Mouse (Mus musculus): Measurements from ENCODE around the gene F5. TPM values are rescaled to one million over a fixed set of nuclear protein-coding genes. Genes with fewer than 3 reads are reported as not detected.

F5 gene
- polyA plus RNA-seq (2012; rRNA removed), result 0.56 and 0.78 TPM in 2 replicates

DNA sequence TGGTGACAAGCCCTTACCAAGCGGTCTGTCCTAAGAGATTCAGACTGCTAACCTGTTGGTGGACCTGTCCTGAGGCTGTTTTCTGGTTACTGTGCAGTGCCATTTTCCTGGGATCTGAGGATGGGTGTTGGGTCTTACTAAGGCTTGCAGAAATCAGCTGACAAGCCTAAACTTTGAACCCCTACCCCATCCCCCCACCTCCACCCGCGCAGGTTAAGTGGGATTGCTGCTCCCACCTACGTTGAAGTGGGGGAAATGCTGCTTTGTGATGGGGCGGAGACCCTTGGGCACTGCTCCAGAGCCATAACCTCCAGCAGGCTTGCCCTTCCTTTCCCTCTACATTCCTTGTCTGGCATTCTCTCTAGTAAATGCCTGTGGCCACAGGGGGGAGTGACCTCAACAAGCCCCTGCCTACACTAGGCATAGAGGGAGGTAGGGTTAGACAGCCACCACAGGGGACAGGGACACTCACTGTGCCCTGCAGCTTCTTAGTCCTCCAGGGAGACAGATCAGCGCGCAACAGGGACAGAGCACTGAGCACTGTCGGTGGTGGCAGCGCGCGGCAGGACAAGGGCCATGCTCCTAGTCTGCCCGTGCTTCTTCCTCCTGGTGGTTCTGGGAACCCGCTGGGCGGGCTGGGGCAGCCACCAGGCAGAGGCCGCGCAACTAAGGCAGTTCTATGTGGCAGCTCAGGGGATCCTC lies at the start of gene F5:
Gene F5, plus strand, starts transcription at position 452 of the 702 bp plus-strand sequence.
- no peak for DNase-seq
- Histone ChIP-seq H3K4me1 (replicated peaks; ENCODE audit: control insufficient read depth, insufficient read depth, low read length) (peaks cover 3% of the 10 kb centered on the region; the same call in 1 of the 2 replicates), H3K36me3 (ENCODE audit: control insufficient read depth, insufficient read depth, low read length) (no peaks in the 10 kb centered on the region), H3K27ac (ENCODE audit: control insufficient read depth, insufficient read depth, low read length) (no peak within 1 kb of the TSS), H3K4me3 (ENCODE audit: control insufficient read depth, insufficient read depth, low read length) (no peak within 1 kb of the TSS), H3K27me3 (ENCODE audit: control insufficient read depth, insufficient read depth, low read length) (no peaks in the 10 kb centered on the region)
- WGBS, result 60% methylated on average over 16 of the region's 16 CpGs
- TF ChIP-seq POLR2A (IDR thresholded peaks at IDR 0.05; ENCODE audit: control insufficient read depth, extremely low read depth, insufficient read depth, low read length, poor library complexity) (no peak), CTCF (IDR thresholded peaks at IDR 0.05; ENCODE audit: borderline replicate concordance, control insufficient read depth, extremely low read depth, insufficient read depth, low read length, poor library complexity) (no peak)

DNA sequence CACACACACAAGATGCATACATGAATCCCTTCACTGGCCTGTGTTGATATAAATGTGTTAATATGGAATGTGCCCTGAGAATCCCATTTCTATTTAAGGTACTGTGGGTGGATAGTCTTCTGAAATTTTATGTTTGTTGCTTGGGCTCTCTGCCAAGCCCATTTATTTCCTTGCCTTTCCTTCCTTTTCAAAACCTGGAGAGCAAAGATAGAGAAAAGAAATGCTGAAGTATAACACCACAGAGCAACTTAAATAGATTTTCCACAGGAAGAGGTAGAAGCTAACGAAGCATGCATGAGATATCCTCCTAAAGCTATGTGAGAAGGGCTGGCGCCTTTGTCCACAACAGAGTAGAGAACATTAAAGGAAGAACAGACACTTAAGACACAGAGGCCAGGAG lies 41.9 kb upstream of the F5 start:
- Histone ChIP-seq H3K27ac (ENCODE audit: control insufficient read depth, insufficient read depth, low read length) (no peak overlapping the region), H3K36me3 (ENCODE audit: control insufficient read depth, insufficient read depth, low read length) (no peaks in the 10 kb centered on the region), H3K4me1 (replicated peaks; ENCODE audit: control insufficient read depth, insufficient read depth, low read length) (no peaks in the 10 kb centered on the region), H3K4me3 (ENCODE audit: control insufficient read depth, insufficient read depth, low read length) (no peak overlapping the region), H3K27me3 (ENCODE audit: control insufficient read depth, insufficient read depth, low read length) (no peaks in the 10 kb centered on the region)
- TF ChIP-seq CTCF (IDR thresholded peaks at IDR 0.05; ENCODE audit: borderline replicate concordance, control insufficient read depth, extremely low read depth, insufficient read depth, low read length, poor library complexity) (no peak), POLR2A (IDR thresholded peaks at IDR 0.05; ENCODE audit: control insufficient read depth, extremely low read depth, insufficient read depth, low read length, poor library complexity) (no peak)
- 64% methylated on average over 2 of the region's 2 CpGs for WGBS
- no peak for DNase-seq

DNA sequence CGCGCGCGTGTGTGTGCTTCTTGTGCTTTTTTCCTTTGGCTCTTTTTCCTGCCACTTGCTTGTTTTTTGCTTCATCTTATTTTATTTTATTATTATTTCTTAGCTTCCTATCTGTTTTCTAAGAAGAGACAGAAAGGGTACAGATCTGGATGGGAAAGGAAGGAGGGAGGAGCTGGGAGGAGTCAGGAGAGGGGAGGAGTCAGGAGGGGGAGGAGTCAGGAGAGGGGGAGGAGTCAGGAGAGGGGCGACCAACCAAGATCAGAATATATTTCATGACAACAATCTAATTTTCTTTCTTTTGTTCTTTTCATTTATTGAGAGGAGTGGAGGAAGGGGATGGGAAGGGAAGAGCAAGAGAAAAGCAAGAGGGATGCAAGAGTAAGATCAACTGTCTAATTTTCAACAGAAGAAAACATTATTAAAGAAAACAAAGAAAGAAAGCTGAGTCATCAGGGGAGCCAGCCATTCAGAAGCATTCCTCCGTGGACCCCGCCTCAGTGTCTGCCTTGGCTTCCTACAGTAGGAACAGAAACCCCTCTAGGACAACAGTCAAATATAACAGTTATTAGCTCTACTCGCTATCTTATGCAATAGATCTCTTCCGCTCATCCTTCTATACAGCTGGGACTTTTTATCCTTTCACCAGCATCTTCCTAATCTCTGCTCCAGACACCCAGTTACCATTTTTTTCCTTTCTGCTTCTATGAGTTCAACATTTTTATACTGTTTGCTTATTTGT lies 40.9 kb upstream of the F5 start:
- no peak for DNase-seq
- Histone ChIP-seq H3K36me3 (ENCODE audit: control insufficient read depth, insufficient read depth, low read length) (no peaks in the 10 kb centered on the region), H3K4me3 (ENCODE audit: control insufficient read depth, insufficient read depth, low read length) (no peak overlapping the region), H3K4me1 (replicated peaks; ENCODE audit: control insufficient read depth, insufficient read depth, low read length) (no peaks in the 10 kb centered on the region), H3K27ac (ENCODE audit: control insufficient read depth, insufficient read depth, low read length) (no peak overlapping the region), H3K27me3 (ENCODE audit: control insufficient read depth, insufficient read depth, low read length) (no peaks in the 10 kb centered on the region)
- TF ChIP-seq CTCF (IDR thresholded peaks at IDR 0.05; ENCODE audit: borderline replicate concordance, control insufficient read depth, extremely low read depth, insufficient read depth, low read length, poor library complexity) (no peak), POLR2A (IDR thresholded peaks at IDR 0.05; ENCODE audit: control insufficient read depth, extremely low read depth, insufficient read depth, low read length, poor library complexity) (no peak)
- WGBS, result 96% methylated on average over 9 of the region's 9 CpGs

DNA sequence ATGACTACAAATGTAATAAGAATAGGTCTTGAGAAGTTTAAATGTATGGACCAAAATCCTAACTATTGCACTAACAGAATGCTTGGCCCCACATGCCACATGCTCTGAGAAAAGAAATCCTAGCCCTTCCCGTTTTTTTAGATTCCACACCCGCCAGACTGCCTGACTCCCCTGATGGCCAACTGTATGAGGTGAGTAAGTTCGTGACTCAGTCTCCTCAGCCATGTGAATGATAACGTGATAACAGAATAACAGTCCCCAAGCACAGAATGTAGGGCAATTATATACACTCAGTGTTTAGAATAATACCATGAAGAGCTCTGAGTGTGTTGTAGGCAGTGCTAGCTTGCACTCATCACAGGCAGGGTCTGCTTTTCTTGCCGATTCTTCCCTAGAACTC lies 37.4 kb upstream of the F5 start:
- TF ChIP-seq POLR2A (IDR thresholded peaks at IDR 0.05; ENCODE audit: control insufficient read depth, extremely low read depth, insufficient read depth, low read length, poor library complexity), result no peak
- TF ChIP-seq CTCF (IDR thresholded peaks at IDR 0.05; ENCODE audit: borderline replicate concordance, control insufficient read depth, extremely low read depth, insufficient read depth, low read length, poor library complexity), result no peak
- no peak overlapping the region for H3K27ac ChIP-seq (ENCODE audit: control insufficient read depth, insufficient read depth, low read length)
- WGBS, result 97% methylated on average over 5 of the region's 5 CpGs
- no peak overlapping the region for H3K4me3 ChIP-seq (ENCODE audit: control insufficient read depth, insufficient read depth, low read length)
- DNase-seq, result no peak
- H3K36me3 ChIP-seq (ENCODE audit: control insufficient read depth, insufficient read depth, low read length), result no peaks in the 10 kb centered on the region
- no peaks in the 10 kb centered on the region for H3K27me3 ChIP-seq (ENCODE audit: control insufficient read depth, insufficient read depth, low read length)
- no peaks in the 10 kb centered on the region for H3K4me1 ChIP-seq (replicated peaks; ENCODE audit: control insufficient read depth, insufficient read depth, low read length)

DNA sequence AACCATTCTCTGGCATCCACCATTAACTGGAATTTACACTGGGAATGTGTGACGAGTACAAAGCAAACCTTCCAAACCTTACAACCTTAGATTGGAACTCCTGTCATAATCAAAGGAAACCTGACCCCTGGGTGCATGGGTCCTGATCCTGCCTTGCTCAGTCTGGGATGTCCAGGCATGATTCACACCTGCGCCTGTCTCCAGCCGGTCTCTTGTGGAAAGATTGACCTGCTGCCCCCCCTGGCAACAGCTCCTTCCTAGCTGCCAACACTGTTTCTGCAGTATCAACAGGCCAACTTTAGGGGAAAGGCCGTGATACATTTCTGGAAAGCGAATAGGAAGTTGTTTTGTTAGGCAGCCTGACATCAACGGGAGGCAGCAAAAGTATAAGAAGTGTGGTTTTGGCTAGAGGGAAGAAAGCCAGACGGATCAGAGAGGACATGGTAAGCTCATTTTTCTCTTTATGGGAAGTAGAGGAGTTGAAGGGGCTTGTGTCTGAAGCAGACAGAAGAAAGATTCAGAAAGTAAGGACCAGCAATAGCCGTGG lies 36.6 kb upstream of the F5 start, which contains the start of gene Selp:
Gene Selp, plus strand, starts transcription at position 318 of the 547 bp plus-strand sequence.
- 58% methylated on average over 8 of the region's 8 CpGs for WGBS
- H3K27ac ChIP-seq (ENCODE audit: control insufficient read depth, insufficient read depth, low read length), result no peak within 1 kb of the TSS

DNA sequence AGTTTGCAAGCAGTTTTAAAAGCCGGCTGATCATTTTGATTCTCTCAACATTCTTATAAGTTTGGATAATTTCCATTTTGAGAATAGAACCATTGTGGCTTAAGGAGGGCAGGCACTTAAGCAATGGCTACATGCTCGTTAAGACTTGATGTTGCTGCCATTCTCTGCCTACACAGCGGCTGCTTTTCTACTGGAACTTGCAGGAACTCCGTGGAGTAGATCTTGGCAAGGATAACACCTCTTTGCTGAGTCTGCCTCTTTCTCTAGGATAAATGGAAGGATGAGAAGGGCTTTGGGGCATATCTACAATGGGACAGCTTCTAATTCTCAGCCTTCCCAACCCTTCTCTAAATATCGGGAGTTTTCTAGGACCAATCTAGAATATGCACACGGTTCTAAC lies 36.0 kb upstream of the F5 start:
- no peak for DNase-seq
- Histone ChIP-seq H3K27me3 (ENCODE audit: control insufficient read depth, insufficient read depth, low read length) (no peaks in the 10 kb centered on the region), H3K27ac (ENCODE audit: control insufficient read depth, insufficient read depth, low read length) (no peak overlapping the region), H3K4me1 (replicated peaks; ENCODE audit: control insufficient read depth, insufficient read depth, low read length) (peaks cover 6% of the 10 kb centered on the region), H3K4me3 (ENCODE audit: control insufficient read depth, insufficient read depth, low read length) (no peak overlapping the region), H3K36me3 (ENCODE audit: control insufficient read depth, insufficient read depth, low read length) (no peaks in the 10 kb centered on the region)
- no peak for TF ChIP-seq CTCF (IDR thresholded peaks at IDR 0.05; ENCODE audit: borderline replicate concordance, control insufficient read depth, extremely low read depth, insufficient read depth, low read length, poor library complexity)
- TF ChIP-seq POLR2A (IDR thresholded peaks at IDR 0.05; ENCODE audit: control insufficient read depth, extremely low read depth, insufficient read depth, low read length, poor library complexity), result no peak
- WGBS, result 94% methylated on average over 6 of the region's 6 CpGs

More for the DNA sequence above, 36.6 kb upstream of the F5 start, which contains the start of gene Selp:
- no peak for TF ChIP-seq CTCF (IDR thresholded peaks at IDR 0.05; ENCODE audit: borderline replicate concordance, control insufficient read depth, extremely low read depth, insufficient read depth, low read length, poor library complexity)
- no peak for TF ChIP-seq POLR2A (IDR thresholded peaks at IDR 0.05; ENCODE audit: control insufficient read depth, extremely low read depth, insufficient read depth, low read length, poor library complexity)
- no peak within 1 kb of the TSS for H3K4me3 ChIP-seq (ENCODE audit: control insufficient read depth, insufficient read depth, low read length)
- no peak for DNase-seq
- no peaks in the 10 kb centered on the region for H3K27me3 ChIP-seq (ENCODE audit: control insufficient read depth, insufficient read depth, low read length)
- no peaks in the 10 kb centered on the region for H3K36me3 ChIP-seq (ENCODE audit: control insufficient read depth, insufficient read depth, low read length)
- H3K4me1 ChIP-seq (replicated peaks; ENCODE audit: control insufficient read depth, insufficient read depth, low read length), result peaks cover 4% of the 10 kb centered on the region

Measured in thymus, adult 2 months (tissue).